Mouse (Mus musculus) urinary bladder, postnatal 36 days (tissue): ENCODE measurements around the gene Rps19bp1.

ENCODE experiments used
- DNase-seq, 2 experiments: peaks; one replicate each; pipeline ENCODE4 v3.0.0; 2022; ENCODE audit warnings: low spot score in 2 of 2, mixed read lengths in 1 of 2

The Rps19bp1 gene

DNA sequence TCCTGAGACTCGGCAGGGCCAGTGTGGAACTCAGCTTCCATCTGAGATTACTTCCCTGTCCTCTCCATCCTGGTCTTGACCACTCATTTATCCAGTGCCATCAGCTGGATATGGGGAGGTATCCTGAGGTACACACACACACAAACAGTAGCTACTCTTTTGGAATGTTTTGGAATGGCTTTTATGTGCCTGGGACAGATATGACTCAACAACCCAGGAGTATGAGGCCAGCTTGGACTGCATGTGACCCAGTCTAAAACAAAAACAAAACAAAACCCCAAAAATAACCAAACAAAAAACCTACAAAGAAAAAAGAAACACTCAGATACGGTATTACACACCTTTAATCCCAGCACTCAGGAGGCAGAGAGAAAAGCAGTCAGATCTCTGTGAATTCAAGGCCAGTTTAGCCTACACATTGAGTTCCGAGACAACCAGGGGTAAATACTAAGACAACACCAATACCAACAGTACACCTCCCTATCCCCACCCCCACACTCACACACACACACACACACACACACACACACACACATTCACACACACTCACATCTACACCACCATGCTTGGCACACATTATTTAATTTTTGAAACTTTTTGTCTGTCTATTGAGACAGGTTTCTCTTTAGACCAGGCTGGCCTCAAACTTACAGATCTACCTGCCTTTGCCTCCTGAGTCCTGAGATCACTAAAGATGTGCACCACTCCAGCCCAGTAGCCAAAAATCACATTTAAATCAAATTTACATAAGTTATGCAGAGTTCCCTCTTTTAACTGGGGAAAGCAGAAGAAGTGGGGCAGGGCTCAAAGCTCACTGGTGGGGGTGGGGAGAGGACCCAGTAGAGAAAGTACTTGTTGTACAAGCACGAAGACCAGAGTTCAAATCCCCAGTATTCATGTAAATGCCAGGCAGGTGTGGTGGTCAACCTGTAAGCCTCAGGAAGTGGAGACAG is 44.1 kb downstream of the Rps19bp1 start:
- no peak for DNase-seq

- DNase-seq = no peak
Measured at GRCm38 (mm10) chr15:80219211-80219610, 44.9 kb downstream of the Rps19bp1 start.

DNA sequence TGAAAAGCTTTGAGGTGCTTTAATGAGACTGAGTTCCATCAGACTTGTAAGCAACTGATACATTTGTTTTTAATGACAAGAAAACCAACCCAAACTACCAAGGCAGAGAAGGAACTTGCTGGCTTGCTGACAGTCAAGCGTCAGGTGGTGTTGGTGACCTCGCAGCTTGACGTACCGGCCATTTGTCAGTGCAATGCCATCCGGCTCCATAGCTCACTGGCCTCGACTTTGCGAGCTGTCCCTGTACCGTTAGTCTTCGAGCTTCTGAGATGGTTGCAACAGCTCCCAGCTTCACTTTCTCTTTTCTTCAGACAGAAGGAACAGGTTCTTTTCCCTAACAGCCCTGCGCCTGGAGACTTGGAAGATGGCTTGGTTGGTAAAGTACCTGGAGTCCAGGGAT is 46.6 kb downstream of the Rps19bp1 start:
- DNase-seq = no peak

GRCm38 (mm10) chr15:80216480-80216820 is 47.7 kb downstream of the Rps19bp1 start:
- no peak for DNase-seq

DNA sequence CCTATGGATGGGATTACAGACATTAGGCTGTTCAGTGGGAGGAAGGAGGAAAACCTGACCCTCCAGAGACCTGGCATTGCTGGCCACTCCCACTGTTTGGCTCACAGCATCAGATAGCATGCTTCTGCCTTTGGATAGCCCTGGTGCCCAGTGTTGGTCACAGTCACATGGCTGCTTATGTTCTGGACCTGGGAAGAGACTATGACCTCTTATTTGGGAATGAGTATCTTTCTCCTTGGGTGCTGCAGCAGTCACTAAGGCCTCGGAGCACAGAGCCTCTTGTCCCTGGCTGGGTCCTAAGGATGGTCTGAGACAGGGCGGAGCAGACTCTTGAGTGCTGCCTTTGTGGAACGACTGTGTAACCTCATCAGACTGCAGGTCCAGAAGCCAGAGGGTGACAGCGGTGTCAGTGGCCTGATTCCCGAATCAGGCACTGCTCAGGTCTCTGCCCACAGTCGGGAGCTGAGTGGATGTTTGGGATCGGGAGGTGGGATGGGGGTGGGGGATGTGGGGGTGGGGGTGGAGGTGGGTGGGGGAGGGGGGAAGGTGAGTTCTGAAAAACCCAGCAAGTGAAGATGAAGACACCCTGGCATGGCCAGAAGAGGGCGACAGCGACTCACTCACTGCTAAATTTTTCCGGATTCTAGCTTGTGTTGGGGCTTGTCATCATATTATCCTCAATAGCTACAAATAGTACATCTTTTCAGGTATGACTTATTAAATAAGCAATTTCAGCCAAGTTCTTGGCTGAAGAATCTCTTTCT is 48.2 kb downstream of the Rps19bp1 start:
- no peak for DNase-seq

- no peak for DNase-seq
Measured at GRCm38 (mm10) chr15:80213688-80214087, 50.4 kb downstream of the Rps19bp1 start.
